Mouse (Mus musculus): ENCODE measurements around the gene Ttc21a. TPM values are rescaled to one million over a fixed set of nuclear protein-coding genes. Genes with fewer than 3 reads are reported as not detected.

The Ttc21a gene
- 0.18 and 0.20 TPM in 2 replicates for polyA plus RNA-seq (2015; fragmentation: Nextera tagmentation; extraction: Ambion mirVana)

DNA sequence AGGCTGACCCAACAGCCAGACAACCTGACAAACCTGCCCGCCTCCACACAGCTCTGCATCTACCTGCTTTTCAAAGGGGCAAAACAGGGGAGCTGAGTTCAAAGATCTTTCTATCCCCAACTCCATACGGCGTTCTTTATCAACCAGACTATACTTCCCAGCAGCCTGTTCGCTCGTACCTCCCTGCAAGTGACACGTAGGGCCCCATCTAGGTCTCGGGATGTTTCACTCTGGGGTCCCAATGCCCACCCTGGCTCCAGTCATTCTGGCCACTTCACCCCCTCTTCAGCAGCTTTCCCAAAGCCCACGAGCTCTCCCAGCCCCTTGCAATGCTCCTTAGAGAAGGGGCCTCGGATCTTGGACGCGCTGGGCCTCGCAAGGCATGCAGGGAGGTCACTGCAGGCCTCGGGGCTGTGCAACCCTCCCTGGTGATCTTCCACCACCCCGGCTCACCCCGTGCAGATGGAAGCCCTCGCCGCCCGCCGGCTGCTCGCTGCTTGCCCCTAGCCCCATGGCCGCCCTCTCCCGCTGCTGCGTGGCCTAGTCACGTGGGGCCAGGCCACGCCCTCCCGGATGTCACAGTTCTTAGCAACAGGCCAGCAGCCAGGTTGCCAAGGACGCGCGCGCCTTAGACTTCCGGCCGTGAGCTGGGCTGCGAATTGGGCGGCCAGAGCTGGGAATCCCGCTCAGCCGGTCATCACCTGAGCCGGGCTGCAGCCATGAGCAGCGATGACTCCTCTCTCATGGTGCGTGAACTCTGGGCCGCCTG is at the start of gene Ttc21a, which contains the start of gene Gorasp1:
Gene Ttc21a (plus strand): TSS at position 602 of the 769 bp plus-strand sequence.
Gene Gorasp1 (minus strand): TSS at position 561 of the 769 bp plus-strand sequence.
- peak within 1 kb of the TSS; percentile 82 for H3K4me2 ChIP-seq (replicated peaks)
- ATAC-seq (ENCODE audit: low FRiP score, low read depth): peak; percentile 91
- H3K4me3 ChIP-seq: peak within 1 kb of the TSS; percentile 79
- H3K27me3 ChIP-seq: no peaks in the 10 kb centered on the region
- H3K36me3 ChIP-seq: peaks cover 10% of the 10 kb centered on the region
- peaks cover 44% of the 10 kb centered on the region for H3K4me1 ChIP-seq
- no peaks in the 10 kb centered on the region for H3K9me3 ChIP-seq
- peak within 1 kb of the TSS; percentile 92 for H3K9ac ChIP-seq
- H3K27ac ChIP-seq: peak within 1 kb of the TSS; percentile 73; the same call in 1 of the 2 replicates
- 3% methylated on average over 40 of the region's 40 CpGs for WGBS

GRCm38 (mm10) chr9:119888843-119889246 is 48.6 kb upstream of the Ttc21a start:
- Histone ChIP-seq H3K4me2 (replicated peaks) (no peak overlapping the region), H3K36me3 (no peaks in the 10 kb centered on the region), H3K27ac (no peak overlapping the region), H3K9ac (no peak overlapping the region), H3K27me3 (no peaks in the 10 kb centered on the region), H3K4me3 (no peak overlapping the region), H3K4me1 (no peaks in the 10 kb centered on the region), H3K9me3 (no peaks in the 10 kb centered on the region)
- ATAC-seq (ENCODE audit: low FRiP score, low read depth): no peak
- WGBS: 43% methylated on average over 2 of the region's 2 CpGs

DNA sequence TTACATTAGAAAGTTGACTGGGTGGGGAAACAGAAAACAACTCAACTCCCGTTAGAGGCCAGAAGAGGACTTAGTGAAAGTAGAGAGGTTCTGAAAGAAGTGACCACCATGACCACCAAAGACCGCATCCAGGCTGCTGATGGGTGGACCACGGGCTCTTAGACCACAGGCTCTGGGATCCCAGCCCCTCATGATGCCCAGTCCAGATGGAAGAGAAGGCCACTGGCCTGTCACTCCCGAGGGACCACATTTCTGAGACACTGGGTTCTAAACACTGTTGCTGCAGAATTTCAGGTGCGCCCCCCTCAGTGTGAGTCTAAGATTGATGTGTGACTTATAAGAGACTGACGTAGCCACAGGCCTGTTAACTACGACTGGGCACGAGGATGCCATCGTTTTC is 48.0 kb upstream of the Ttc21a start:
- no peak overlapping the region for H3K4me3 ChIP-seq
- WGBS: 80% methylated on average over 9 of the region's 9 CpGs
- no peak overlapping the region; the same call in 1 of the 2 replicates for H3K9ac ChIP-seq
- H3K27me3 ChIP-seq: no peaks in the 10 kb centered on the region
- H3K36me3 ChIP-seq: no peaks in the 10 kb centered on the region
- H3K4me2 ChIP-seq (replicated peaks): no peak overlapping the region
- no peaks in the 10 kb centered on the region for H3K9me3 ChIP-seq
- H3K4me1 ChIP-seq: peaks cover 5% of the 10 kb centered on the region; the same call in 1 of the 2 replicates
- H3K27ac ChIP-seq: no peak overlapping the region
- no peak for ATAC-seq (ENCODE audit: low FRiP score, low read depth)

GRCm38 (mm10) chr9:119890692-119891091 is 46.7 kb upstream of the Ttc21a start:
- Histone ChIP-seq H3K4me3 (no peak overlapping the region), H3K27ac (no peak overlapping the region), H3K27me3 (no peaks in the 10 kb centered on the region), H3K36me3 (no peaks in the 10 kb centered on the region), H3K4me2 (replicated peaks) (no peak overlapping the region), H3K9ac (no peak overlapping the region), H3K4me1 (peaks cover 9% of the 10 kb centered on the region), H3K9me3 (no peaks in the 10 kb centered on the region)
- WGBS: 52% methylated on average over 2 of the region's 2 CpGs
- ATAC-seq (ENCODE audit: low FRiP score, low read depth): no peak

GRCm38 (mm10) chr9:119893881-119894280 is 43.5 kb upstream of the Ttc21a start:
- no peak for ATAC-seq (ENCODE audit: low FRiP score, low read depth)
- H3K27me3 ChIP-seq: no peaks in the 10 kb centered on the region
- H3K4me1 ChIP-seq: peaks cover 17% of the 10 kb centered on the region
- peak overlapping the region; percentile 64 for H3K4me2 ChIP-seq (replicated peaks)
- peak overlapping the region; percentile 91; the same call in 1 of the 2 replicates for H3K4me3 ChIP-seq
- peak overlapping the region; percentile 73; the same call in 1 of the 2 replicates for H3K27ac ChIP-seq
- H3K9me3 ChIP-seq: no peaks in the 10 kb centered on the region
- H3K9ac ChIP-seq: no peak overlapping the region
- 0 out of 2 replicates have a peak, but pooled peaks cover 8% of the 10 kb centered on the region for H3K36me3 ChIP-seq
- WGBS: 90% methylated on average over 5 of the region's 5 CpGs

DNA sequence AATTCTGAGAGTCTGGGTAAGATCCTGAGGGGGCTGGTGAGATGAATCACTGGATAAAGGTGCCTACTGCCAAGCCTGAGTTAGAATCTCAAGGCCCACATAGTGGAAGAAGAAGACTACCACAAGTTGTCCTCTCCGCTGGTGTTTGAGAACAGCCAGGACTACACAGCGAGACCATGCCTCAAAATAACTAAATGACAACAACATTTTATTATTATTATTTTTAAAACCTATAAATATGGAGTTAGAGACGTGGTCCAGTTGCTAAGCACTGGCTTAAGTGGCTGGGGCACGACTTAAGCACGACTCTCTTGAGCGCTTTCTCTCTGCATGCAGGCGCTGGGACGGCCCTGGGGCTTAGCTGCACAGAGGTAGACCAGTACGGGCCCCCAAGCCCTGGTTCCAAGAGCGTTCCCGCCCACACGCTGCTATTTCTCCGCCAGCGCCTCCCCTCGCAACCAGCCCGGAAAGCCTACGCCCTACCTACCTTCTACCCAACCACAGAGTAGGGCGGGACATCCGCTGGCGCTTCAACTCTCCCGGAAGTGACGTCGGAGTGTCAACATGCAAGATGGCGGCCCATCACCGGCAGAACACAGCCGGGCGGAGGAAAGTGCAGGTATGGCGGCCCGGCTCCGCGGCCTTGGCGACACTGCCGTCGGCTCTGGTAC is 42.9 kb upstream of the Ttc21a start, which contains the start of gene Wdr48:
Gene Wdr48 (plus strand): TSS at position 540 of the 671 bp plus-strand sequence.
- Histone ChIP-seq H3K9ac (peak within 1 kb of the TSS; percentile 88), H3K4me1 (peaks cover 17% of the 10 kb centered on the region), H3K27ac (peak within 1 kb of the TSS; percentile 73), H3K36me3 (0 out of 2 replicates have a peak, but pooled peaks cover 8% of the 10 kb centered on the region), H3K27me3 (no peaks in the 10 kb centered on the region), H3K4me2 (replicated peaks) (peak within 1 kb of the TSS; percentile 94), H3K9me3 (no peaks in the 10 kb centered on the region), H3K4me3 (peak within 1 kb of the TSS; percentile 91)
- peak; percentile 99 for ATAC-seq (ENCODE audit: low FRiP score, low read depth)
- WGBS: 4% methylated on average over 34 of the region's 34 CpGs

GRCm38 (mm10) chr9:119895040-119895721 is 42.2 kb upstream of the Ttc21a start:
- Histone ChIP-seq H3K27ac (peak overlapping the region; percentile 73; the same call in 1 of the 2 replicates), H3K27me3 (no peaks in the 10 kb centered on the region), H3K9me3 (no peaks in the 10 kb centered on the region), H3K4me2 (replicated peaks) (peak overlapping the region; percentile 94), H3K36me3 (0 out of 2 replicates have a peak, but pooled peaks cover 8% of the 10 kb centered on the region), H3K4me3 (peak overlapping the region; percentile 91), H3K9ac (peak overlapping the region; percentile 88), H3K4me1 (peaks cover 17% of the 10 kb centered on the region)
- WGBS: under 1% methylated on average over 63 of the region's 71 CpGs
- peak; percentile 75 for ATAC-seq (ENCODE audit: low FRiP score, low read depth)

GRCm38 (mm10) chr9:119899446-119899845 is 38.0 kb upstream of the Ttc21a start:
- WGBS: 83% methylated on average over 2 of the region's 2 CpGs
- H3K4me1 ChIP-seq: peaks cover 12% of the 10 kb centered on the region

DNA sequence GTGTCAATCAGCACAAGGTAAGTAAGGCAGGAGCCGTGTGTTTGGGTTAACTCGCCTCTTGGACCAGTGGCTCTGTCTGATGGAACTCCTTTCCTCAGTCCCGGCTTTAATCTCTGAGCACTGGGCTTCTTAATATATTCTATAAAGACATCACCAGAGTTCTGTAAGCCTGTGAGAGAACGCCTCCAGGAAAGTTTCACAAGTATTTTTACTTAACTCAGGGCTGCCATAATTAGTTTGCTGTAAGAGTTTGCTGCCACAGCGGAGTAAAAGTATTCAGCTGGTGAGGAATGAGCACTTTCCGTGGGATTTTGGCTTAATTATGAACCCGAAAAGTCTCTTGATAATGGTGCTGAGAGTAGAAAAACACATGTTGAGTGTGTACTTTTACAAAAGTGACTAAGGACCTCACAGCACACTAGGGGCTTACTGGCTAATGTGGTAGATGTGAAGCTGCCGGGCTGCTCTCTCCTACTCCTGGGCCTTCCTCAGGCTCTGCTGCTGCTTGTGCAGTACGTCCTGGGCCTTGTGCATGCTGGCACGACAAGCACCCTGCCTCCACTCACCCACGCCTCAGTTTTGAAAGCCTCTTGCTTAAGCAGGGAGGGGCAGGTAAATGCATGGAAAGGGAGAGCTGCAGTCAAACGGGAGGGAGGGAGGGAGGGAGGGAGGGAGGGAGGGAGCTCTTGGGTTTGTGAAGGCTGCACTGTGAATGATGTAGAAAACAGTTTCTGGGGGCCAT is 34.8 kb upstream of the Ttc21a start:
- 84% methylated on average over 12 of the region's 12 CpGs for WGBS
- Histone ChIP-seq H3K9me3 (no peaks in the 10 kb centered on the region), H3K27me3 (no peaks in the 10 kb centered on the region), H3K36me3 (peaks cover 58% of the 10 kb centered on the region), H3K4me3 (no peak overlapping the region), H3K9ac (no peak overlapping the region), H3K27ac (no peak overlapping the region), H3K4me1 (no peaks in the 10 kb centered on the region), H3K4me2 (replicated peaks) (no peak overlapping the region)
- no peak for ATAC-seq (ENCODE audit: low FRiP score, low read depth)

More at GRCm38 (mm10) chr9:119899446-119899845, 38.0 kb upstream of the Ttc21a start:
- no peak overlapping the region for H3K4me2 ChIP-seq (replicated peaks)
- H3K27ac ChIP-seq: no peak overlapping the region
- peaks cover 35% of the 10 kb centered on the region for H3K36me3 ChIP-seq
- no peak overlapping the region for H3K9ac ChIP-seq
- ATAC-seq (ENCODE audit: low FRiP score, low read depth): no peak
- no peaks in the 10 kb centered on the region for H3K9me3 ChIP-seq
- no peaks in the 10 kb centered on the region for H3K27me3 ChIP-seq
- H3K4me3 ChIP-seq: no peak overlapping the region

GRCm38 (mm10) chr9:119908708-119909107 is 28.7 kb upstream of the Ttc21a start:
- H3K36me3 ChIP-seq: peaks cover 94% of the 10 kb centered on the region
- H3K4me3 ChIP-seq: no peak overlapping the region
- H3K9ac ChIP-seq: no peak overlapping the region
- H3K4me2 ChIP-seq (replicated peaks): no peak overlapping the region
- 93% methylated on average over 3 of the region's 3 CpGs for WGBS
- no peaks in the 10 kb centered on the region for H3K4me1 ChIP-seq
- H3K9me3 ChIP-seq: no peaks in the 10 kb centered on the region
- H3K27ac ChIP-seq: no peak overlapping the region
- no peak for ATAC-seq (ENCODE audit: low FRiP score, low read depth)
- H3K27me3 ChIP-seq: no peaks in the 10 kb centered on the region

- 87% methylated on average over 3 of the region's 3 CpGs for WGBS
- H3K36me3 ChIP-seq: peaks cover 95% of the 10 kb centered on the region
- no peak overlapping the region for H3K4me3 ChIP-seq
- no peak overlapping the region for H3K4me2 ChIP-seq (replicated peaks)
- H3K27me3 ChIP-seq: no peaks in the 10 kb centered on the region
- no peaks in the 10 kb centered on the region for H3K9me3 ChIP-seq
- ATAC-seq (ENCODE audit: low FRiP score, low read depth): no peak
- no peak overlapping the region for H3K9ac ChIP-seq
- no peaks in the 10 kb centered on the region for H3K4me1 ChIP-seq
- no peak overlapping the region for H3K27ac ChIP-seq
Observed at GRCm38 (mm10) chr9:119909931-119910330, 27.5 kb upstream of the Ttc21a start.

All from limb, embryonic 13.5 days (tissue).